Mouse (Mus musculus): ENCODE data around the gene Olfr1489. TPM values are rescaled to one million over a fixed set of nuclear protein-coding genes. Genes with fewer than 3 reads are reported as not detected.

Gene Olfr1489
- total RNA-seq (2023) = not detected

GRCm38 (mm10) chr19:13631321-13631720 lies at the start of gene Olfr1489:
Olfr1489 (plus strand) TSS chr19:13631621.

GRCm38 (mm10) chr19:13583211-13583610 lies 48.2 kb upstream of the Olfr1489 start, which contains the start of gene Olfr1484:
Olfr1484 (plus strand) TSS chr19:13583511.

GRCm38 (mm10) chr19:13617075-13617474 lies 14.3 kb upstream of the Olfr1489 start, which contains the start of gene Olfr1487:
Olfr1487 (plus strand) TSS chr19:13617375.

DNA sequence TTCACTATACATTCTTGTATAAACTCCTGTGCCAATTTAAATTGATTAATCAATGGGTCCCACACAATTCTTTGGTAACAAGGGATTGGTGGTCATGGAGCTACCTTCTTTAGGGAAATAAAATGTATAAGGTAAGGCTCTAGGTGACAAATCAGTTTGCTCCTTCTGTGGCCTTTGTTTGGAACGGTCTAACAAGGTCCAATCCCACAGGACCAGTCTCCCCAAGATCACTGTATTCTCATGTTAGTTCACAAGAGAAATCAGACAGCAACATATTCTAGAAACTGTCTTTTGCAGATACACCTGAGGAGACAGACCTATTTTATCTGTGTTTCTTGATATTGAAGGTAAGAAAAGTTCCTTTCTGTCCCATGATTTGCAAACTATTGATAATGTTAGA lies 19.4 kb downstream of the Olfr1489 start, which contains the start of gene Olfr1490:
Gene Olfr1490 (plus strand): TSS at position 301 of the 400 bp plus-strand sequence.

Other genes starting within 250 kb of the Olfr1489 start
- not detected for gene Olfr1469, start 223.8 kb upstream of the Olfr1489 start, total RNA-seq (2023)
- gene Olfr1471, start 188.2 kb upstream of the Olfr1489 start, total RNA-seq (2023) = not detected
- not detected for gene Olfr1472, start 175.5 kb upstream of the Olfr1489 start, total RNA-seq (2023)
- gene Olfr1474, start 162.1 kb upstream of the Olfr1489 start, total RNA-seq (2023) = not detected
- not detected for gene Olfr1475, start 151.4 kb upstream of the Olfr1489 start, total RNA-seq (2023)
- not detected for gene Olfr1477, start 131.1 kb upstream of the Olfr1489 start, total RNA-seq (2023)
- gene Olfr1480, start 103.7 kb upstream of the Olfr1489 start, total RNA-seq (2023) = not detected
- gene Olfr1484, start 48.1 kb upstream of the Olfr1489 start, total RNA-seq (2023) = not detected
- gene Olfr1487, start 14.2 kb upstream of the Olfr1489 start, total RNA-seq (2023) = not detected
- gene Olfr1490, start 19.5 kb downstream of the Olfr1489 start, total RNA-seq (2023) = not detected
- gene Olfr1491, start 65.6 kb downstream of the Olfr1489 start, total RNA-seq (2023) = not detected
- not detected for gene Olfr1493-ps1, start 91.7 kb downstream of the Olfr1489 start, total RNA-seq (2023)
- not detected for gene Olfr1494, start 108.1 kb downstream of the Olfr1489 start, total RNA-seq (2023)
- gene Olfr1495, start 133.0 kb downstream of the Olfr1489 start, total RNA-seq (2023) = not detected
- gene Olfr1496, start 146.3 kb downstream of the Olfr1489 start, total RNA-seq (2023) = not detected
- gene Olfr1497, start 166.6 kb downstream of the Olfr1489 start, total RNA-seq (2023) = not detected
- gene Olfr1499, start 187.8 kb downstream of the Olfr1489 start, total RNA-seq (2023) = not detected
- not detected for gene Olfr1500, start 198.9 kb downstream of the Olfr1489 start, total RNA-seq (2023)
- gene Olfr1501, start 219.1 kb downstream of the Olfr1489 start, total RNA-seq (2023) = not detected
- not detected for gene Olfr1502, start 230.2 kb downstream of the Olfr1489 start, total RNA-seq (2023)